Mouse (Mus musculus) kidney, adult 2 months (tissue): Measurements from ENCODE around the gene Zfx. TPM values are rescaled to one million over a fixed set of nuclear protein-coding genes. Genes with fewer than 3 reads are reported as not detected.

ENCODE experiments used
- DNase-seq: peaks from one replicate; pipeline ENCODE4 v3.0.0; 2021
- H3K27ac ChIP-seq: fragments of 200-500 bp; 2 replicates; pipeline ENCODE4 v1.5.1; 2012; ENCODE audit warnings: low read depth, low read length, control low read depth, inconsistent platforms; ENCODE audit not compliant: insufficient read depth
- H3K27me3 ChIP-seq: fragments of 200-500 bp; replicated peaks from 2 replicates; pipeline ENCODE4 v1.6.1; 2012; ENCODE audit warnings: mild to moderate bottlenecking, moderate library complexity, low read length, inconsistent platforms; ENCODE audit not compliant: control insufficient read depth, insufficient read depth
- H3K36me3 ChIP-seq: fragments of 200-500 bp; 2 replicates; pipeline ENCODE4 v1.6.1; 2012; ENCODE audit warnings: mild to moderate bottlenecking, moderate library complexity, low read length, inconsistent platforms; ENCODE audit not compliant: control insufficient read depth, insufficient read depth
- H3K4me1 ChIP-seq: fragments of 200-500 bp; 2 replicates; pipeline ENCODE4 v1.6.1; 2011; ENCODE audit warnings: low read length; ENCODE audit not compliant: control insufficient read depth, insufficient read depth
- H3K4me3 ChIP-seq: fragments of 200-500 bp; 2 replicates; pipeline ENCODE4 v1.5.1; 2011; ENCODE audit warnings: mild to moderate bottlenecking, low read depth, low read length, control low read depth; ENCODE audit not compliant: insufficient read depth
- CTCF ChIP-seq: fragments of 200-500 bp; conservative IDR thresholded peaks from 2 replicates; pipeline ENCODE4 v1.5.1; 2011; ENCODE audit warnings: low read depth, mild to moderate bottlenecking, control low read depth, low read length, moderate library complexity, mixed read lengths; ENCODE audit not compliant: insufficient read depth, insufficient read length
- POLR2A ChIP-seq: fragments of 200-500 bp; IDR thresholded peaks from one replicate; pipeline ENCODE4 v1.6.1; 2011; ENCODE audit warnings: low read depth, low read length, control low read depth
- WGBS: fragments of 180-500 bp; shearing (Covaris S2); methylation state at CpG from one replicate; pipeline ENCODE4 v1.1.7; 2018; 5-methylcytosine and 5-hydroxymethylcytosine counted together
- polyA plus RNA-seq: library from polyadenylated mRNA; depleted of rRNA; stranded (reverse); fragments of >200 nt; gene quantifications from 2 replicates; pipeline ENCODE4 v1.2.3, GENCODE M21; 2012; rRNA removed

The Zfx gene
- polyA plus RNA-seq, 1 experiment: 5.4 TPM

- H3K4me3 ChIP-seq: no peak overlapping the region
- no peak for DNase-seq
- WGBS: 56% methylated on average over 7 of the region's 7 CpGs
- no peaks in the 10 kb centered on the region for H3K4me1 ChIP-seq
- H3K36me3 ChIP-seq: no peaks in the 10 kb centered on the region
- no peaks in the 10 kb centered on the region for H3K27me3 ChIP-seq
- no peak overlapping the region for H3K27ac ChIP-seq
- TF ChIP-seq POLR2A (no peak), CTCF (no peak)
Observed at GRCm38 (mm10) chrX:94030081-94030480, 93.4 kb downstream of the Zfx start.

Other genes starting within 250 kb of the Zfx start
- gene AU015836, start 155.0 kb downstream of the Zfx start, polyA plus RNA-seq: 0.06 TPM in 1 of 2 replicates, not detected in the other
- 63.6 and 71.7 TPM in 2 replicates for gene Eif2s3x, start 89.2 kb upstream of the Zfx start, polyA plus RNA-seq
- 3.8 and 6.8 TPM in 2 replicates for gene Klhl15, start 110.9 kb upstream of the Zfx start, polyA plus RNA-seq
- not detected in 2 replicates for gene Fam90a1b, start 243.1 kb upstream of the Zfx start, polyA plus RNA-seq
- 31.8 and 43.1 TPM in 2 replicates for gene Apoo, start 243.4 kb upstream of the Zfx start, polyA plus RNA-seq